18 mouse cellular contexts compared by ENCODE assay signal in the genomic region with DNA sequence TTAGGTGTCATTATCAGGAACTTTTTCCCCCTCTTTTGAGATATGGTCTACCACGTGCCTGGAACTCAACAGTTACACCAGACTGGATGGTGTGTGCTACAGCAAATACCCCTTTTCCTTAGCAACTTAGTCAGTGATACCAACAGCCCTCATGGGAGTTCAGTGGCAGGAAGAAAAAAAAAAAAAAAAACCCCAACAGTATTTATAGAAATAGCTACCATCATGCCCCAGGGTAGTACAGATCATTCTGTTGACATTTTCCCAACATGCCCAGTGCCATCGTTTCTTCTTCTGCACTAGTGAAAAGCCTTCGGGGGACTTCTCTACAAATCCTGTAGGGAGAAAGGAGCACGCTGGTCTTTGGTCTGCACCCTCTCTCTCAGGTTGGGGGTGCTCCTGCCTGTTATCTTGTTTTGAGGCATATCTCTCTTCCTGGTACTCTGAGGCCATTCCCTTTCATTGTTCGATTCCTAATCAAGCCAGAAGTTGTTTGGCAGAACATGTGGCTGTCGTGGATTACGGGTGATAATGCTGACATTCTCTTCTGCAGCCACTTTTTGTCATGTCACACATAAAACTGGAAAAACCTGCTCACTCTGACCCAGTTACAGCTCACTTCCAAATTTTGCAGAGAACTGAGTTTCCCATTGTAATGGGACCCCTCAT. TPM values are rescaled to one million over a fixed set of nuclear protein-coding genes. Genes with fewer than 3 reads are reported as not detected.
DNase-seq lines count a peak whose midpoint lies in the region; ATAC-seq and TF ChIP-seq lines count a peak whose summit lies in the region.
"Had no signal": no experiment of that assay in that cellular context is flagged by ENCODE, and none has a peak within 500 bp of the region (broad histone marks: within the 10 kb centered on the region; RNA-seq: fewer than 3 reads in every experiment).

No protein-coding gene starts in this region.

- no peak for TF ChIP-seq POLR2A in MEL (IDR thresholded peaks at IDR 0.05; ENCODE audit: control insufficient read depth in 1 of 2, insufficient read depth in 1 of 2, low read depth in 1 of 2, low read length in 2 of 2, poor library complexity in 1 of 2)

- no peak for TF ChIP-seq CTCF in MEL (IDR thresholded peaks at IDR 0.05 in 2 of 3, conservative IDR thresholded peaks at IDR 0.05 in 1 of 3; ENCODE audit: control insufficient read depth in 1 of 3, insufficient read depth in 1 of 3, low read depth in 2 of 3, low read length in 3 of 3, poor library complexity in 1 of 3, severe bottlenecking in 1 of 3)

- intact Hi-C loops in heart, postnatal 25 days (cut with DNase I): no loop called here

- DNase-seq in heart, postnatal 25 days (ENCODE audit: low spot score): no peak
- DNase-seq in MEL (ENCODE audit: low read depth, low spot score): peak; percentile 31
- DNase-seq in kidney, postnatal 14 days: no peak
- DNase-seq in lung, adult 18-20 months: no peak
- DNase-seq: adrenal gland, adult 8-10 months; adrenal gland, postnatal 36 days; cerebellum, adult 11 months; cerebellum, adult 8-10 months; cerebellum, postnatal 14 days; gastrocnemius, postnatal 14 days had no signal

- 0 out of 2 replicates have a peak, but pooled peaks cover 9% of the 10 kb centered on the region for H3K36me3 ChIP-seq in heart, embryonic 12.5 days
- H3K36me3 ChIP-seq in MEL (ENCODE audit: control insufficient read depth in 1 of 2, insufficient read depth in 2 of 2, low read length in 2 of 2): peaks cover 0 to 15% of the 10 kb centered on the region in 2 experiments; a peak in 3 of 4 replicates
- peaks cover 17% of the 10 kb centered on the region; the same call in 1 of the 2 replicates for H3K36me3 ChIP-seq in liver, embryonic 12.5 days

- H3K9ac ChIP-seq in heart, embryonic 12.5 days: no peak overlapping the region
- no peak overlapping the region for H3K9ac ChIP-seq in MEL (ENCODE audit: control insufficient read depth, low read depth, low read length, poor library complexity, severe bottlenecking)
- no peak overlapping the region for H3K9ac ChIP-seq in liver, embryonic 12.5 days
- H3K9ac ChIP-seq: embryonic facial prominence, embryonic 12.5 days; forebrain, embryonic 15.5 days; heart, embryonic 13.5 days; hindbrain, embryonic 14.5 days had no signal

- H3K79me2 ChIP-seq in MEL (ENCODE audit: control insufficient read depth, insufficient read depth, low read length, poor library complexity): peaks cover 1% of the 10 kb centered on the region; the same call in 1 of the 2 replicates

- no peak overlapping the region for H3K27ac ChIP-seq in heart, embryonic 12.5 days (ENCODE audit: poor library complexity, severe bottlenecking)
- H3K27ac ChIP-seq in MEL (ENCODE audit: control insufficient read depth, low read depth, low read length): no peak overlapping the region
- H3K27ac ChIP-seq in liver, embryonic 12.5 days: 0 out of 2 replicates have a peak overlapping the region, but pooled peaks have one; percentile 25
- H3K27ac ChIP-seq: embryonic facial prominence, embryonic 12.5 days; forebrain, embryonic 15.5 days; heart, embryonic 13.5 days; hindbrain, embryonic 14.5 days had no signal

- no peaks in the 10 kb centered on the region for H3K9me3 ChIP-seq in heart, embryonic 12.5 days (replicated peaks)
- no peaks in the 10 kb centered on the region for H3K9me3 ChIP-seq in MEL (replicated peaks; ENCODE audit: insufficient read depth, low read length)
- no peaks in the 10 kb centered on the region for H3K9me3 ChIP-seq in liver, embryonic 12.5 days (replicated peaks)
- H3K9me3 ChIP-seq: embryonic facial prominence, embryonic 12.5 days; forebrain, embryonic 15.5 days; heart, embryonic 13.5 days had no signal

- no peak for TF ChIP-seq RAD21 in MEL (IDR thresholded peaks at IDR 0.05; ENCODE audit: low read depth, low read length)

- 35% methylated on average over 7 of the region's 7 CpGs for WGBS in heart, embryonic 12.5 days
- WGBS in liver, embryonic 12.5 days (ENCODE audit: insufficient replicate concordance): 23% methylated on average over 7 of the region's 7 CpGs

- peaks cover 24% of the 10 kb centered on the region for H3K4me1 ChIP-seq in heart, embryonic 12.5 days (replicated peaks)
- H3K4me1 ChIP-seq in MEL (ENCODE audit: control insufficient read depth in 1 of 2, insufficient read depth in 2 of 2, low read length in 2 of 2): peaks cover 10 to 13% of the 10 kb centered on the region in 2 experiments
- H3K4me1 ChIP-seq in liver, embryonic 12.5 days: peaks cover 28% of the 10 kb centered on the region
- H3K4me1 ChIP-seq: forebrain, embryonic 15.5 days had no signal

- no peak overlapping the region for H3K4me2 ChIP-seq in heart, embryonic 12.5 days
- peak overlapping the region; percentile 31 for H3K4me2 ChIP-seq in liver, embryonic 12.5 days
- H3K4me2 ChIP-seq: embryonic facial prominence, embryonic 12.5 days; forebrain, embryonic 15.5 days; heart, embryonic 13.5 days; hindbrain, embryonic 14.5 days had no signal

- peak; percentile 52 to 58 for TF ChIP-seq EP300 in MEL (IDR thresholded peaks at IDR 0.05; ENCODE audit: low read depth in 1 of 2, low read length in 2 of 2)

- 0 out of 2 replicates have a peak, but pooled peaks have one; percentile 33 for ATAC-seq in heart, embryonic 12.5 days (ENCODE audit: insufficient number of reproducible peaks, low FRiP score)
- peak; percentile 65 for ATAC-seq in liver, embryonic 12.5 days
- ATAC-seq in megakaryocyte progenitor cell, adult 5-6 weeks (replicated peaks; ENCODE audit: poor library complexity): peak; percentile 73
- ATAC-seq in CD4-positive, CD25-positive, alpha-beta regulatory T cell, adult 4 months: no peak
- ATAC-seq: forebrain, embryonic 15.5 days had no signal

- H3K4me3 ChIP-seq in heart, embryonic 12.5 days: no peak overlapping the region
- H3K4me3 ChIP-seq in MEL (ENCODE audit: control insufficient read depth in 1 of 2, insufficient read depth in 1 of 2, low read depth in 2 of 2, low read length in 2 of 2): no peak overlapping the region
- H3K4me3 ChIP-seq in liver, embryonic 12.5 days: no peak overlapping the region
- H3K4me3 ChIP-seq: embryonic facial prominence, embryonic 12.5 days; forebrain, embryonic 15.5 days; heart, embryonic 13.5 days had no signal

- H3K27me3 ChIP-seq in heart, embryonic 12.5 days (replicated peaks): no peaks in the 10 kb centered on the region
- H3K27me3 ChIP-seq in MEL (ENCODE audit: control insufficient read depth in 1 of 2, insufficient read depth in 2 of 2, low read length in 2 of 2): no peaks in the 10 kb centered on the region
- H3K27me3 ChIP-seq in liver, embryonic 12.5 days (replicated peaks): no peaks in the 10 kb centered on the region
- H3K27me3 ChIP-seq: embryonic facial prominence, embryonic 12.5 days; forebrain, embryonic 15.5 days; heart, embryonic 13.5 days had no signal

TF ChIP-seq in MEL, 35 proteins besides CTCF, POLR2A, EP300 and RAD21 (continues in another document):
- TF ChIP-seq ZMIZ1 (IDR thresholded peaks at IDR 0.05; ENCODE audit: low read depth, low read length) (no peak), HCFC1 (IDR thresholded peaks at IDR 0.05; ENCODE audit: low read depth, low read length) (no peak), UBTF (IDR thresholded peaks at IDR 0.05; ENCODE audit: borderline replicate concordance, insufficient read depth, low read depth, low read length) (no peak), CHD2 (IDR thresholded peaks at IDR 0.05; ENCODE audit: low read length) (no peak), USF2 (IDR thresholded peaks at IDR 0.05; ENCODE audit: borderline replicate concordance in 1 of 2, insufficient read depth in 1 of 2, low read depth in 1 of 2, low read length in 2 of 2) (no peak), POLR2AphosphoS5 (IDR thresholded peaks at IDR 0.05; ENCODE audit: borderline replicate concordance, low read depth, low read length) (no peak), TAL1 (IDR thresholded peaks at IDR 0.05; ENCODE audit: low read length) (no peak; the same call in 1 of the 2 replicates), ZKSCAN1 (IDR thresholded peaks at IDR 0.05; ENCODE audit: low read depth, low read length) (no peak), MXI1 (IDR thresholded peaks at IDR 0.05; ENCODE audit: low read depth, low read length) (0 out of 2 replicates have a peak, but pooled peaks have one; percentile 38), ETS1 (IDR thresholded peaks at IDR 0.05; ENCODE audit: low read depth, low read length) (peak; percentile 39; the same call in 1 of the 2 replicates), NELFE (IDR thresholded peaks at IDR 0.05; ENCODE audit: low read depth, low read length) (no peak), ZC3H11A (IDR thresholded peaks at IDR 0.05; ENCODE audit: low read depth, low read length) (no peak), RCOR1 (IDR thresholded peaks at IDR 0.05; ENCODE audit: low read depth, low read length) (no peak), GATA1 (IDR thresholded peaks at IDR 0.05; ENCODE audit: low read depth, low read length) (peak; percentile 71; the same call in 1 of the 2 replicates), MAZ (IDR thresholded peaks at IDR 0.05; ENCODE audit: low read depth, low read length) (no peak), POLR2AphosphoS2 (IDR thresholded peaks at IDR 0.05; ENCODE audit: low read length) (no peak)

RNA-seq across cellular contexts. Expression of a gene that starts 6.4 kb away (rescaled TPM):
- 213 and 218 TPM in 2 replicates for polyA plus RNA-seq in heart, embryonic 12.5 days (2016; fragmentation: Nextera tagmentation; extraction: Ambion mirVana)
- total RNA-seq in heart, postnatal 25 days (2021): 100 to 1,000 TPM; 181 to 182 TPM
- total RNA-seq in MEL (2012; rRNA removed): 141 and 155 TPM in 2 replicates
- 100 to 1,000 TPM; 157 to 170 TPM for polyA plus RNA-seq in MEL (2012; ENCODE audit: insufficient read depth in 1 of 2, insufficient read length in 2 of 2, low read depth in 1 of 2, low replicate concordance in 2 of 2, missing spikeins in 1 of 2)
- 99.4 and 103 TPM in 2 replicates for polyA plus RNA-seq in liver, embryonic 12.5 days (2016; fragmentation: Nextera tagmentation; extraction: Ambion mirVana)
- total RNA-seq in megakaryocyte progenitor cell, adult 5-6 weeks (2015): 150 and 156 TPM in 2 replicates
- total RNA-seq in megakaryocyte progenitor cell, adult 5-6 weeks (2017): 111 and 131 TPM in 2 replicates
- 100 to 1,000 TPM; 167 to 181 TPM for polyA plus RNA-seq in CD4-positive, CD25-positive, alpha-beta regulatory T cell, adult 4 months (2017; shearing (Covaris generic))

RNA-seq across cellular contexts. Expression of a gene that starts 7.3 kb away (rescaled TPM):
- 26.7 and 27.6 TPM in 2 replicates for polyA plus RNA-seq in heart, embryonic 12.5 days (2016; fragmentation: Nextera tagmentation; extraction: Ambion mirVana)
- total RNA-seq in heart, postnatal 25 days (2021): 10 to 100 TPM; 15.5 to 17.1 TPM
- total RNA-seq in MEL (2012; rRNA removed): 14.2 and 15.3 TPM in 2 replicates
- 10 to 100 TPM in 1 of 2 experiments, not detected in 1; 14.3 TPM for polyA plus RNA-seq in MEL (2012; ENCODE audit: insufficient read depth in 1 of 2, insufficient read length in 2 of 2, low read depth in 1 of 2, low replicate concordance in 2 of 2, missing spikeins in 1 of 2)
- 12.7 and 13.6 TPM in 2 replicates for polyA plus RNA-seq in liver, embryonic 12.5 days (2016; fragmentation: Nextera tagmentation; extraction: Ambion mirVana)
- total RNA-seq in megakaryocyte progenitor cell, adult 5-6 weeks (2015): 17.1 and 22.2 TPM in 2 replicates
- 22.7 and 23.3 TPM in 2 replicates for total RNA-seq in megakaryocyte progenitor cell, adult 5-6 weeks (2017)
- polyA plus RNA-seq in CD4-positive, CD25-positive, alpha-beta regulatory T cell, adult 4 months (2017; shearing (Covaris generic)): 10 to 100 TPM; 47.9 to 53.4 TPM
